Mouse (Mus musculus): ENCODE results near the gene Trim10.
A peak's percentile ranks its signal among the peaks of the same experiment; 100 is the strongest.
"Not testable (repeated sequence)": the region's sequence is repeated elsewhere in the genome, so short reads cannot be mapped to it uniquely, and the experiment has no call there.

Gene Trim10

DNA sequence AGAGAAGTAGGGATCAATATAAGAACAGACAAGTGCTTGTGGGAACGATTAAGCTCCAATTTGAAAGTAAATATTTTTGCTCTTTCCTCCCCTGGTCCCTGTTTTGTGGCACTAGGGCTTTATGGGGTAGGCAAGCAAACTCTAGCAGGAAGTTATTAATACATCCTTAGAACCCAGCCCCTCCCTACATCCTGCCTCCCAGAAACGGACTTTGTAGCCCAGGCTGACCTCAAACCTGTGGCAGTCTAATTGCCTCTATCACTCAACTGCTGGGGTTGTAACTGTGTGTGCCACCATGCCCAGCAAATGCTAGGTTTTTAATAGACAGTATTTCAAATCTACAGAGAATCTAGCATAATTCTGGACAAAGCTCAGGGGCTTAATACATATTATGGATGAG is 7.7 kb upstream of the Trim10 start:
- DNase-seq (ENCODE audit: low spot score) = no peak

DNA sequence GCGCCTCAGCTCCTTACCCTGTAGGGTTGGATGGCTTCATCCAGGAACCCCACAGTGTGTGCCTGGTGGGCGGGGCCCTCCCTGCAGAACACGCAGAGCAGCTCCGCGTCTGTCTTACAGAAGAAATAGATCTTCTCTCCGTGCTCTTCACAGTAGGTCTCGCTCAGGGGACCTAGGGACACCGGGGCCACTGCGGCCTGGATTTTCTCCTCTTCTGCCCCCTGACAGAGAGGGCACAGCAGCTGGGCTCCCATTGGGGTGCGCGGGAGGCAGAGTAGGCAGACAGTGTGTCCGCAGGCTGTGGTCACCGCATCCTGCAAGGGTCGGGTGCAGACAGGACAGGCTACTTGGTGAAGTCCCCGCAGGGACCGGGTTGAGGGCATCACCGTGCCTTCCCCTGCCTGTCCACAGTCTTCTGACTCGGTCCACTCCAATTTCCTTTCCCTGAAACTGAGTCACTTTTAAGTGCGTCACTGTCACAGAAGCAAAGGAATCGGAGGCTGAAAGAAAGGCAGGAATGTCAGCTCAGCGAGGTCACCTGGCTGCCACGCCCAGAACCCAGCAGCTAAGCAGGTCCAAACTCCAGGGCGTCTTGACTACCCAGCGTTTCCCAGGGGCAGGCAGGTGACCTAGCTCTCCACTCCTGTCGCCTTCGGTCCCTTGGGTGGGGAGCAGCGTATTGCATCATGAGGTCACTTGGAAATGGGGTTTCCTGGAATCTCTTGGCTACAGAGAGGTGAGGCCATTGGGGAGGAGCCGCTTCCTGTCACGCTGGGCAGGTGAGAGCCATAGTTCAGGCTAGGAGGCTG is 2.5 kb upstream of the Trim10 start, which contains the start of gene Trim15:
Gene Trim15, minus strand, starts transcription at position 492 of the 809 bp plus-strand sequence.
- peak; percentile 8 for DNase-seq (ENCODE audit: low spot score)

DNA sequence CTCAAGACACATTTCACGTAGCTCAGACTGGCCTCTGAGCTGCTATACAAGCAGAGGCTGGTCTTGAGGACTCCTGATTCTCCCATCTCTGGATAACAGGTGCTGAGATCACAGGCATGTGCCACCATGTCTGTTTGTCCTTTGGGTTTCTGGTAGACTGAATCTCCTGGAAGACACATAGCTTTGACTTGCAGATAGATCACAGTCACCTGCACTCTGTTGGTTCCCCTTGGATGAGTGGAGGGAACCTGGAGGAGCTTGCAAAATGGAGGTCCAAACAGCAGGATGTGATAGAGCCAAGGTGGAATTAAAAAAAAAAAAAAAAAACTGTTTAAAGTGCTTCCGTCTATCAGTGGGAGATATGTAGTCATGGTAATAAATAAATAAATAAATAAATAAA is 538 bp upstream of the Trim10 start:
- DNase-seq (ENCODE audit: low spot score) = no peak

DNA sequence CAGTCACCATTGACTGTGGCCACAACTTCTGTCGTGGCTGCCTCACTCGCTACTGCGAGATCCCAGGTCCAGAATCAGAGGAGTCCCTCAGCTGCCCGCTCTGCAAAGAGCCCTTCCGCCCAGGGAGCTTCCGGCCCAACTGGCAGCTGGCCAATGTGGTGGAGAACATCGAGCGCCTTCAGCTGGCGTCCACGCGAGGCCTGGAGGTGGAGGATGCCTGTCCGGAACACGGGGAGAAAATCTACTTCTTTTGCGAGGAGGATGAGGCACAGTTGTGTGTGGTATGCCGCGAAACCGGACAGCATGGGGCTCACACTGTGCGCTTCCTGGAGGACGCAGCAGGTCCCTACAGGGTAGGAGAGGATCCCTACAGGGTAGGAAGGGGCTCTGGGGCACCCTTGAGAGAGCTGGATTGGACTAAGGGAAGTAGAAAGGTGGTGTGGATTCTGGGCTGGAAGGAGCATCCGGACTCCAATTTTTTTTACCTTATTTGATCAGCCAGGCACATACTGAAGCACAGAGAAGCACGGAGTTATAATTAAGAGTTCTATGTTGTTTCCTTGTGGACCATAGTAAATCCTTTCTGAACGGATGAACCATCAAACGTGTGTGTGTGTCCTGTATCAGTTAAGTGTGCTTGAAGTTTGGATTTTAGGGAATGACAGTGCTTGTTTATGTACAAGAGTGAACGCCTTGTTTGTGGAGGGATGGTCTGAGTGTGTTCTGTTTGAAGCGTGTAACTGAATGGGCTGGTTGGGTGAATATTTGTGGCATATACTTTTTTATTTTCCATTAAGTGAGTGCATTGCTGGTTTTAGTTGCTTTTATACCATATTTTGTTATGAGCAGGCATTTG is 809 bp downstream of the Trim10 start:
- no peak for DNase-seq (ENCODE audit: low spot score)

DNA sequence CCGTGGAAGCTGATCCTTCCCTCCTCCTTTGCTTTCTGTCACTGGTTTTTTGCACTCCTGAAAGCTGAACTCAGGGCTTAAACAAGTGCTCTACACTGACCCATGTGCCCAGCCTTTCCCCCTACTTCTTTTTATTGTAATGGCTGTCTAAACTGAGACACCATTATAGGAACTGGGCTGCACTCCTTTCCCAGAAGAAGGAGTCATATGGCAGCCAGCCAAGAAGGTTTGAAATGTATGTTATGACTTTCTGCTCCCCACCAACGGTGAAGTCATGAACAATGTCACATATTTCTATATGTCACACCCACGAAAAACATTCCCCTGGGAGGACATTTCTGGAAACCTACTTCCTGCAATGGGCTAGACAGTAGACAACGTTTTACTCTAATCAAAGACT is 5.3 kb downstream of the Trim10 start:
- no peak for DNase-seq (ENCODE audit: low spot score)

DNA sequence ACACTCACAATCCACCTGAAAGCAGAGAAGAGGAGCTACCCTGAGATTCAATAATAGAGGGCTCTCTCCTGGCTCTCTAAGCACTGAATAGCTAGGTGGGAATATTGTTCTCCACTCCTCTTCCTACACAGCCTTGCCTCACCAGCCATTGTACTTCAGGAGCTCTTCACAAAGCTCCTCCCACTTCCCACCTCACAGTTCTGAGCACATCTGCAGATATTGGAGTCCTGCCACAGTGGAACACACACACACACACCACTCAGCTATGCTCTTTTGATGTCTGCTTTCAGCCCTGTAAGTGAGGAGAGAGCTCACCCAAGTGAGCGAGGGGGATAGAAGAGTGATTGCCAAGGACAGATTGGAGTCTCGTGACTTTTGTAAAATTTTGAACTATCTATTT is 14.0 kb downstream of the Trim10 start:
- no peak for DNase-seq (ENCODE audit: low spot score)

DNA sequence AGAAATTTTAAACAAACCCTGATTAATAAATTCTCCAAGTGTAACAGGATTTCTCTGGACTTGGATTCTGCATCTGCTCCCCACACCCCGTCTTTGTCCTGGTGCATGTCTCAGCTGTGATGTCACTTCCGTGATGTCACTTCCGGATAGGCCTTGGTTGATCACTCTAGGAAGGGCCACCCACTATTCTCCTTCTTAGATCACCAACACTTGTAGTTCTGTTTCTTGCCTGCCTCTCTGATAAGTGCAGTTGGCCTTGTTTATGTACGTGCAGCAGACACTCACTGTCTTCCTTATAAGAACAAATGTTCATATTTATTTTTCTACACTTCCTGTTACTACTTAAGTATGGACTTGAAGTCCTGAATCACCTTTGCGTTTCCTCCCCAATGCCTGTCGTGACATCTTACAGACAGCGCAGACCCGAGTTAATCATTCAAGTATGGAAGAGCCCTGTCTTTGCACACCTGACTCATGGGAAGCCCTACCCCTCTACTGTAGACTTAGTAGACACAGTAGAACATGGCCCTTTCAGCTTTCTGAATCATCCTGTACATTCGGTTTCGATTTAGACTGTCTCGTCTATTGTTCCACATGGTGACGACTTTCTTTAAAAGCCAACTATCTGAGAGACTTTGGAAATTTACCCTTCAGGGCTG is 15.9 kb downstream of the Trim10 start:
- DNase-seq (ENCODE audit: low spot score) = no peak

DNA sequence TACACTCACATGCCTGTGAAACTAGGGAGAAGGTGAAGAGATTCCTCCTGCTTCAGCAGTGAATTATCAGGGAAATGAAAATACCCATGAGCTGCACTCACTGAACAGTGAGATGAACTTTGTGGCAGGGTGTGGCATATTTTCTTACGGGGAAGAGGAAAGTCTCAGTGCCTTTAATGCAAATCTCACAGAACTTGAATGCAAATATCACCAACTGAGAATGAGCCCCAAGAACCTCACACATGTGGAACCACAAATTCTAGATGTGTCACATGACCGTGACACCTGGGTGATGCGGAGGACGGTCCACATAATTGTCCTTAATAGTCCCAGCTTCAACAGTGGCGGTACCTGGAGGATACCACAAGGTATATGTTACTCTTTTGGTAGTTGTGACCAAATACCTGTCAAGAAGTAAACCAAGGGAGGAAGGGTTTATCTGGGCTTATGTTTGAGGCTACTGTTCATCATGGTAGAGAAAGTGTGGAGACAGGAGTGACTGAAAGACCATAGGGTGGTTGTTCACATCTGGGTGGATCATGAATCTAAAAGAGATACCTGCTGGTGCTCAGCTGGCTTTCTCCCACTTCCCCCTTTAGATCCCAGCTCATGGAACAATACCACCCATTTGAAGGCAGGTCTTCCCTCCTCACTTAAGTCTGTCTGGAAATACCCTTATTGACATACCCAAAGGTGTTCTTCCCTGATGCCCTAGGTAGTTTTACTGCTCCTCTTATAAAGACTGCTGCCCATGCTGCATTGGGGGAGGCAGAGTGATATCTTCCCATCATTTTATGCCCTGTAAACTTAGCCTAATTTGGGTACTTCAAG is 20.9 kb downstream of the Trim10 start, which contains the start of gene Trim40:
Gene Trim40, minus strand, starts transcription at position 51 of the 831 bp plus-strand sequence.
- no peak for DNase-seq (ENCODE audit: low spot score)

DNA sequence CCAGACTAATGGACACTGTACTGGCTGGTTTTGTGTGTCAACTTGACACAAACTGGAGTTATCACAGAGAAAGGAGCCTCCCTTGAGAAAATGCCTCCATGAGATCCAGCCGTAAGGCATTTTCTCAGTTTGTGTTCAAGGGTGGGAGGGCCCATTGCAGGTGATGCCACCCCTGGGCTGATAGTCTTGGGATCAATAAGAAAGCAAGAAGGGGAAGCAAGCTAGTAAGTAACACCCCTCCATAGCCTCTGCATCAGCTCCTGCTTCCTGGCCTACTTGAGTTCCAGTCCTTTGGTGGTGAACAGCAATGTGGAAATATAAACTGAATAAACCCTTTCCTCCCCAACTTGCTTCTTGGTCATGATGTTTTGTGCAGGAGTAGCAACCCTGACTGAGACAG is 22.1 kb downstream of the Trim10 start:
- not testable (repeated sequence) for DNase-seq (ENCODE audit: low spot score)

DNA sequence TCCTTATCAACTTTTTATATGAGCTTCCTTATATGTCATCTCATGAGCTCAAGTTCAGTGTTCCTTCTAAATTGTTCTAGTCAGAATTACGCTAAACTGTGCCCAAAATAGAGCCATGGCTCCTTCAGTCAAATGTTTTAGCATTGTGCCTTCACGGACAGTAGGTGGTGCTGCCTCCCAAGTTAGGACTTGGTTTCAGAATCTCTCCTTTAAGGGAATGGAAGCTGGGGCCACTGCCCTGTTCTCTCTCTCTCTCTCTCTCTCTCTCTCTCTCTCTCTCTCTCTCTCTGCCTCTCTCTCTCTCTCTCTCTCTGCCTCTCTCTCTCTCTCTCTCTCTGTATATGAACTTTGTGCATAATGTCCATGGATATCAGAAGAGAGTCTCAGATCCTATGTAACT is 23.0 kb downstream of the Trim10 start:
- peak; percentile 75 for DNase-seq (ENCODE audit: low spot score)

DNA sequence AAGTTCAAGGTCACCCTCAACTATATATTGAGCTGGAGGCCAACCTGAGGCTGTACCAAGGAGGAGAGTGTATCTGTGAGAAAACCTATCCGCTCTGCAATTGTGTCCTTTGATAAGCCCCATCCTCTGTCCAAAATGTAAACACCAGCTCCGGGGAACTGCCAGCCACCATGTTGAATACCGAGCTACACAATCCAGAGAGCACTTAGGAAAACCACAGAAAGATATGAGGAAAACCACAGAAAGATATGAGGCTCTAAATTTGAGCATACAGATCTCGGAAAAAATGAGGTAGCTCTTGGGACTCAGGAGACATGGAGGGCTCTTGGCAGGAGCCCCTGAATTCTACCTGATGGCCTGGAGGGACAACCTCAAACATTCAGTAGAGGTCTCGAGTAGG is 24.0 kb downstream of the Trim10 start:
- DNase-seq (ENCODE audit: low spot score) = no peak

DNA sequence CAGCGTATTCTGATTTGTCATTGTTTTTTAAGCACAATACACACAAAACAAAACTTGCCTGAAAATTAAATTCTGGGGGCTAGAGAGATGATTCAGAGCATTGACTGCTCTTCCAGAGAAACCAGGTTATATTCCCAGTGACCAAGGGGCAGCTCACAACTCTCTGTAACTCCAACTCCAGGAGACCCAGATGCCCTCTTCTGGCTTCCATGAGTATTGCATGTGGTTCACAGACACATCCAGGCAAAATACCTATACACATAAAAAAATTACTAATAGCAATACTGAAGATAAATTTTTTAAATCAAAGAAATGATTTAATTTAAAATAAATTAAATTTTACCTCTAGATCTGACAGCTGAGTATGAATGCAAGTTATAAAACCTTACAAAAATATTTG is 27.2 kb downstream of the Trim10 start:
- peak; percentile 55 for DNase-seq (ENCODE audit: low spot score)

DNA sequence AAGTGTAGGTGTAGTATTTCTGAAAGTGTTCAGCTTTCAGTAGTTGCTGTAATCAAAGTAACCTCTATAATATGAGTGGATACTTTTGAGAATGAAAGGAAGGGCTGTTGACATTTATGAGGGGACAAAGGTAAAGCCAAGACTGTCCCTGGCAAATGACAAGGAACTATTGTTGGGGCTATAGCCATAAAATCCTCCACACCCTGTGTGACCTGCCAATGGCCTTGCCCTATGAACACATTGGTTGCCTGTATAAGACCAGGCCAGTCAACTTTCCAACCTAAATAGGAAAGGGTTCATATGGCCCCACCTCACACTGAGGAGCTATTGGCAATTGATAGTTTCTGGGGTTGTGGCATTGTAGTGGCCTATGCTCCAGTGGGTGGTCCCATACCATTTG is 27.7 kb downstream of the Trim10 start:
- DNase-seq (ENCODE audit: low spot score) = no peak

DNA sequence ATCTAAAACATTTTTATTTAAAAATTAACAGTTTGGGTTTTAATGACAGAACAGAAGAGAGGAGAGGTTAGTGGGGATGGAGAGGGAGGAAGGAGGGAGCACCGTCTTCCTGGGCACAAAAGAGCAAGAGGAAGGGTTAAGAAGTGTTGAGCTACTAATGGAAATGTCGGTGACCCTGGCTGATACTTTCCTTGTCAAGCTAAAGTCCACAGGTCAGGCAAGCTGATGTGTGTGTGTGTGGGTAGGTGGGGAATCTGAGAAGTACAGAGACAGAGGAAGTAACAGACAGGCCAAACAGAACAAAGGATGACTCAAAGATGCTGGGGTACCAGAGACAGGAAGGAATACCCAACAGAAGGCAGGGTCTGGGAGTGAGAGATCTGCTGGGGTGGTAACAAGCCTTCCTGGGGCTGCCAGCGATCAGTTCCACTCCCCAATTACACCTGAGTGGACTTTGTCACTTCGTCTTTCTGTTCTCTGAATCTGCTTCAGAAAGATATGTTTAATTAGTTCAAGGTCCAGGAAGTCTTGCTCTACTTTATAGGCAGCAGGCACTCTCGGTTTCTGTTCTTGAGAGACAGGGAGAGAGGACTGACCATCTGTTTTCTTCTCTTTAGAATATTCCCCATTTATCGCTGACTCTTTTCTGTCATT is 28.3 kb downstream of the Trim10 start, which contains the start of gene Trim31:
Gene Trim31, plus strand, starts transcription at position 567 of the 654 bp plus-strand sequence.
- DNase-seq (ENCODE audit: low spot score) = no peak

DNA sequence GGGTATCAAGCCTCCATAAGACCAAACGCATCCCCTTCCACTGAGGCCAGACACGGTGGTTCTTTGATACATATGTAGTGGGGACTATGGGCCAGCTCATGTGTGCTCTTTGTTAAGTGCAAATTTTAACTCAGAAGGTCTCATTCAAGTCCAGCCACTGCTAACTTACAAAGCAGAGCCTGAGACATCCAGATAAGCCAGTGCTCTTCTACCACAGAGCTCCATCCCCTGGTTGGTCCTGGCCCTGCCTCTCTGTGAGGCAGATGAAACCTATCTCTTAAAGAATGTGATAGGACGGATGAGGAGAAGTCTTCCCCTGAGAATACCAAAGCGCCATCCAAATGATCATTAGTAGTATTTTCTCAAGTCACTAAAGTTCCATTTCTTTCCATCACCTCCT is 30.0 kb downstream of the Trim10 start:
- no peak for DNase-seq (ENCODE audit: low spot score)

DNA sequence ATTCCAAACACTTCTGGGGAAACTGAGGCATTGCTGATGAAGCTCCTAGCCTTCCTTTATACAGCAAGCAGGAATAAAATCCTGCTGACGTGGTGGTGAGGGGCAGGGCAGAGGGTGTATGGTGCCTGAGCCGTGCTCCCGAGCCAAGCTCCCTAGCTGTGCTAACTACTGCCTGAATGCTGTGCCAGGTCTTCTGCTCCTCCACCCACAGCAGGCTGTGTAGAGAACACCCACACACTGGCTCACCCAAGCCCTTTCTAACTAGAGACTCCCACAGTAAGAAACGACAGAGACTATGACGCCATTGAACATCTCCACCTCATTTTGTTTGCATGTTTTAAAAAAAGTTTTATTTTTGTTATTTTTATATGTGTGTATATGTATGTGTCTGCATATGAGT is 30.6 kb downstream of the Trim10 start:
- DNase-seq (ENCODE audit: low spot score) = no peak

DNA sequence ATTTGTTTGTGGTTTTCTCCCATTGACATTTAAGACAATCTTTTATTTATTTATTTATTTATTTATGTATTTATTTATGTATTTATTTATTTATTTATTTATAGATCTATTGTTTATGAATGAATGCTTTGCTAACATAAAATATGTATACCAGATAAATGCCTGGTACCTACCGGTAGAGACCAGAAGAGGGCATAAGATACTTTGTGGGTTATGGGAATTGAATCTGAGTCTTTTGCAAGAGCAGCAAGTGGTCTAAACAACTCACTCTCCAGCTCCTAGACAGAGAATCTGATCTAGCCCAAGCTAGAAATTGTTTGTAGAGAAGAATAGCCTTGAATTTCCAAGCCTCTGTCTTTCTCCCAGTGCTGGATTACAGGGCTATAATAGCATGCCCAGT is 31.3 kb downstream of the Trim10 start:
- DNase-seq (ENCODE audit: low spot score) = no peak

DNA sequence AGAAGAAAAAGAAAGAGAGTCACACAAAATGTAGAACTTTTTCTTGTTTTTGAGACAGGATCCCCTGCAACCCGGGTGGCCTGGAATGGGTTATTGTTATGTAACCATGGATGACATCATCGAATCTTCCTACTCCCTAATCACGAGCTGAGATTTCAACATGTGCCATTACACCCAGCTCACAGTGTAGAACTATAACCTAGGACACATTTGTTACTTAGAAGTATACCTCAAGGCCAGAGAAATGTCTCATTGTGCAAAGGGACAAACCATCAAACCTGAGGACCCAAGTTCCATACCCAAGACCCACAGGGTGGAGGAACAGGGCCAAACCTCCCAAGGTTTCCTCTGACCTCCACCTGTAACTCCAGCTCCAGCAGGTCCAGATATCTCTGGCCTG is 34.3 kb downstream of the Trim10 start:
- DNase-seq (ENCODE audit: low spot score) = no peak

DNA sequence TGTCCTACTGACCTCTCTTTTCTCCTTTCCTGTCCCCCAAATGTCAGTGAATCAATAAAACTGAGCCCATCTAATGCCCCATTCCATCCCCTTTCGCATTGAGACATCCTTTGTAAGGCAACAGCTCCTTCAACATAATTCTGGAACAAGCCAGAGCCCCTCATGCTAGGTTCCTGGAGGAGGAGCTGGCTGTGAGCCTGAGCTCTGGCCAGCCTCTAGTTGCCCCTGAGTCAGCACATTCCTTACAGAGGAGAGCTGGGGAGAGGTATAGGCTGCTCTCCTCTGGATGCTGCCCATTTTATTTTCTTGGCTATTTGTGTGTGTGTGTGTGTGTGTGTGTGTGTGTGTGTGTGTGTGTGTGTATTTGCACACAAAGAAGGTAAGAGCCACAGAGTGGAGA is 38.9 kb downstream of the Trim10 start:
- peak; percentile 22 for DNase-seq (ENCODE audit: low spot score)

DNA sequence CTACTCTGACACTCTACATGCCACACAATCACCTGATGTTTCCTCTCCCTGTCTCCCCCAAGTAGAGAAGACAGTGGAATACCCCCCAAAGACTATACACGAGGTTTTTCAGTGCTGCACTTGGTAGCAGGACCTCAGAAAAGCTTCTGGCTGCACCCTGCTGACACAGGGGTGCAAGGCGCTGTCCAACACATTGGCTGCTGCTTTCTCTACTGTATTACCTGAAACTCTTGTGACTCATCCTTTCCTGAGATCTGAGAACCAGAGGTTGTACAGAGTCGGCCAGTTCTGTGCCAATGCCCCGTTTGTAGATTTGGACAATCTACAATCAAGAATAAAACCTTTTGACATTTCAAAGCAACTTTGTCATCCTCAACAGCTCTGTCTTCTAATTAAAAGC is 40.4 kb downstream of the Trim10 start:
- DNase-seq (ENCODE audit: low spot score) = no peak

DNA sequence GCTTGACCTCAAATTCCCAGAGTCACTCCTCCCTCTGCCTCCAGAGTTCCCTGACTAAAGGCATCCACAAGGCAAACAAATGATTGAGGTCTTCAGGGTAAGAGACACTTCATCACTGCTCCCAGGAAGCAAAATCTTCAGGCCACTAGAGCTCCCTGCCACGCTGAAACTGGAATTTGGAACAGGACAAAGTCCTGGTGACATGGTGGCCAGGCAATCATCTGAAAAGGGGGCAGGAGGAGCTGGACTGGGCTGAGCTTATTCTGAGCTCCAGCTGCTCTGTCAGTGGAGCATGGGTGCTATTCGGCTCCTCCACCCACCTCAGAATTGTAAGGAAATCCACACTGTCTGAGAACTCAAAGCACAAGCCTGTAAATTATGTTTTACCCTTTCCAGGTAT is 42.7 kb downstream of the Trim10 start:
- no peak for DNase-seq (ENCODE audit: low spot score)

Data from embryo, embryonic 10 days (tissue).